Mouse (Mus musculus): ENCODE measurements at regions not wholly inside any gene's neighbourhood (a gene's known extent, or its start where the extent isn't known, plus 50 kb on each side); places are given as distances from the start of the nearest gene placed in this dataset.

GRCm38 (mm10) chr16:55460519-55460918 is 162.7 kb upstream of the Zpld1 start:
- DNase-seq (ENCODE audit: low spot score), result no peak

GRCm38 (mm10) chr16:55447581-55447980 is 149.8 kb upstream of the Zpld1 start:
- no peak for DNase-seq (ENCODE audit: low spot score)

- DNase-seq (ENCODE audit: low spot score), result no peak
Observed at GRCm38 (mm10) chr16:55442821-55443581, 145.2 kb upstream of the Zpld1 start.

- no peak for DNase-seq (ENCODE audit: low spot score)
Observed at GRCm38 (mm10) chr16:55435139-55435968, 137.6 kb upstream of the Zpld1 start.

- no peak for DNase-seq (ENCODE audit: low spot score)
Observed at GRCm38 (mm10) chr16:55421569-55422342, 124.0 kb upstream of the Zpld1 start.

- DNase-seq (ENCODE audit: low spot score), result no peak
Observed at GRCm38 (mm10) chr16:55420876-55421568, 123.2 kb upstream of the Zpld1 start.

GRCm38 (mm10) chr16:55418871-55419270 is 121.1 kb upstream of the Zpld1 start:
- no peak for DNase-seq (ENCODE audit: low spot score)

- DNase-seq (ENCODE audit: low spot score), result no peak
Observed at GRCm38 (mm10) chr16:55400818-55401217, 103.0 kb upstream of the Zpld1 start.

- no peak for DNase-seq (ENCODE audit: low spot score)
Observed at GRCm38 (mm10) chr16:55394864-55395263, 97.1 kb upstream of the Zpld1 start.

- DNase-seq (ENCODE audit: low spot score), result no peak
Observed at GRCm38 (mm10) chr16:55390400-55390799, 92.6 kb upstream of the Zpld1 start.

- DNase-seq (ENCODE audit: low spot score), result no peak
Observed at GRCm38 (mm10) chr16:55379996-55380395, 82.2 kb upstream of the Zpld1 start.

GRCm38 (mm10) chr16:55379189-55379588 is 81.4 kb upstream of the Zpld1 start:
- DNase-seq (ENCODE audit: low spot score), result no peak

- no peak for DNase-seq (ENCODE audit: low spot score)
Observed at GRCm38 (mm10) chr16:55378701-55379100, 80.9 kb upstream of the Zpld1 start.

- DNase-seq (ENCODE audit: low spot score), result no peak
Observed at GRCm38 (mm10) chr16:55375922-55376321, 78.1 kb upstream of the Zpld1 start.

- no peak for DNase-seq (ENCODE audit: low spot score)
Observed at GRCm38 (mm10) chr16:55357686-55358085, 59.9 kb upstream of the Zpld1 start.

- DNase-seq (ENCODE audit: low spot score), result no peak
Observed at GRCm38 (mm10) chr16:55356097-55356496, 58.3 kb upstream of the Zpld1 start.

Data from urinary bladder, adult 2 months (tissue).